Mouse (Mus musculus) CH12.LX (cell line): ENCODE data around the gene Lbx2. TPM values are rescaled to one million over a fixed set of nuclear protein-coding genes. Genes with fewer than 3 reads are reported as not detected.

ENCODE experiments used
- DNase-seq: peaks from one replicate; pipeline ENCODE4 v3.0.0-alpha.2; 2013; ENCODE audit errors: extremely low read depth
- H3K27ac ChIP-seq: 2 replicates; pipeline ENCODE4 v1.5.1; 2012; ENCODE audit warnings: low read depth, mild to moderate bottlenecking, control low read depth, moderate library complexity; ENCODE audit not compliant: insufficient read depth
- H3K27me3 ChIP-seq: replicated peaks from 2 replicates; pipeline ENCODE3; 2012; ENCODE audit warnings: inconsistent platforms
- H3K36me3 ChIP-seq, 2 experiments: replicated peaks in 1 of 2; 2 replicates each; pipeline versions ENCODE3 to v1.6.1; 2012; ENCODE audit warnings: inconsistent platforms in 1 of 2, low read length in 1 of 2, mild to moderate bottlenecking in 1 of 2, mixed read lengths in 1 of 2, moderate library complexity in 1 of 2; ENCODE audit not compliant: control insufficient read depth in 1 of 2, insufficient read depth in 1 of 2
- H3K4me1 ChIP-seq, 2 experiments: 2 replicates each; pipeline ENCODE4 v1.6.1; 2012; ENCODE audit warnings: inconsistent platforms in 1 of 2, moderate library complexity in 1 of 2; ENCODE audit not compliant: insufficient read depth in 2 of 2, control insufficient read depth in 1 of 2
- H3K4me2 ChIP-seq: 2 replicates; pipeline ENCODE4 v1.6.1; 2012; ENCODE audit warnings: low read depth, mild to moderate bottlenecking, control low read depth; ENCODE audit not compliant: poor library complexity, insufficient read depth, severe bottlenecking
- H3K4me3 ChIP-seq, 3 experiments: fragments of 150-350 bp in 1 of 3; sonication (generic) in 1 of 3; replicated peaks in 1 of 3; 2 replicates each; pipeline versions ENCODE3 to v1.5.1; 2011 to 2012; ENCODE audit warnings: low read depth in 2 of 3, low read length in 2 of 3, mild to moderate bottlenecking in 2 of 3, moderate library complexity in 2 of 3, control low read depth in 1 of 3, improper control_type of control experiment in 1 of 3, inconsistent platforms in 1 of 3, mixed read lengths in 1 of 3; ENCODE audit not compliant: poor library complexity in 1 of 3
- H3K79me2 ChIP-seq: replicated peaks from 2 replicates; pipeline ENCODE4 v1.6.1; 2012; ENCODE audit warnings: mild to moderate bottlenecking, moderate library complexity; ENCODE audit not compliant: control insufficient read depth, poor library complexity, insufficient read depth, severe bottlenecking; ENCODE audit errors: extremely low read depth
- H3K9ac ChIP-seq: 2 replicates; pipeline ENCODE4 v1.6.1; 2012; ENCODE audit warnings: low read depth, mild to moderate bottlenecking, control low read depth, moderate library complexity; ENCODE audit not compliant: insufficient read depth
- H3K9me3 ChIP-seq: replicated peaks from 2 replicates; pipeline ENCODE3; 2012; ENCODE audit warnings: low read length, inconsistent platforms, mixed read lengths
- BHLHE40 ChIP-seq: IDR thresholded peaks from 2 replicates; pipeline ENCODE4 v1.6.1; 2011; ENCODE audit warnings: mild to moderate bottlenecking, low read depth, low read length, improper control_type of control experiment
- CHD2 ChIP-seq: IDR thresholded peaks from 2 replicates; pipeline ENCODE4 v1.6.1; 2011; ENCODE audit warnings: low read length, improper control_type of control experiment
- E2F4 ChIP-seq: IDR thresholded peaks from 2 replicates; pipeline ENCODE4 v1.6.1; 2011; ENCODE audit warnings: low read depth, low read length, improper control_type of control experiment; ENCODE audit not compliant: insufficient replicate concordance
- ELF1 ChIP-seq: IDR thresholded peaks from 2 replicates; pipeline ENCODE4 v1.6.1; 2014; ENCODE audit warnings: low read depth, mild to moderate bottlenecking, inconsistent platforms, low read length, improper control_type of control experiment
- ETS1 ChIP-seq: conservative IDR thresholded peaks from 2 replicates; pipeline ENCODE4 v1.6.1; 2012; ENCODE audit warnings: low read depth, mild to moderate bottlenecking, inconsistent platforms, low read length, improper control_type of control experiment, moderate library complexity
- JUN ChIP-seq: IDR thresholded peaks from 2 replicates; pipeline ENCODE4 v1.6.1; 2011; ENCODE audit warnings: low read depth, mild to moderate bottlenecking, low read length, improper control_type of control experiment, moderate library complexity; ENCODE audit not compliant: insufficient read depth
- JUND ChIP-seq: conservative IDR thresholded peaks from 2 replicates; pipeline ENCODE4 v1.6.1; 2011; ENCODE audit warnings: low read depth, low read length, improper control_type of control experiment
- KAT2A ChIP-seq: IDR thresholded peaks from 2 replicates; pipeline ENCODE4 v1.6.1; 2012; ENCODE audit warnings: low read length, improper control_type of control experiment, inconsistent platforms; ENCODE audit not compliant: insufficient replicate concordance
- MAFK ChIP-seq: IDR thresholded peaks from 2 replicates; pipeline ENCODE4 v1.6.1; 2011; ENCODE audit warnings: low read length, improper control_type of control experiment; ENCODE audit not compliant: insufficient replicate concordance
- MXI1 ChIP-seq: IDR thresholded peaks from 2 replicates; pipeline ENCODE4 v1.6.1; 2011; ENCODE audit warnings: mild to moderate bottlenecking, low read depth, low read length, improper control_type of control experiment
- MYC ChIP-seq: IDR thresholded peaks from 2 replicates; pipeline ENCODE4 v1.6.1; 2011; ENCODE audit warnings: low read depth, mild to moderate bottlenecking, improper control_type of control experiment, low read length
- NELFE ChIP-seq: IDR thresholded peaks from 2 replicates; pipeline ENCODE4 v1.6.1; 2011; ENCODE audit warnings: low read depth, low read length, improper control_type of control experiment
- PAX5 ChIP-seq: IDR thresholded peaks from 2 replicates; pipeline ENCODE4 v1.6.1; 2012; ENCODE audit warnings: low read length, inconsistent platforms, mixed read lengths
- RAD21 ChIP-seq: IDR thresholded peaks from 2 replicates; pipeline ENCODE4 v1.6.1; 2011; ENCODE audit warnings: low read depth, mild to moderate bottlenecking, low read length, improper control_type of control experiment, moderate library complexity
- RCOR1 ChIP-seq: conservative IDR thresholded peaks from 2 replicates; pipeline ENCODE4 v1.6.1; 2012; ENCODE audit warnings: low read depth, mild to moderate bottlenecking, inconsistent platforms, low read length, improper control_type of control experiment
- SIN3A ChIP-seq: IDR thresholded peaks from 2 replicates; pipeline ENCODE4 v1.6.1; 2012; ENCODE audit warnings: low read length, improper control_type of control experiment, inconsistent platforms
- TBP ChIP-seq: conservative IDR thresholded peaks from 2 replicates; pipeline ENCODE4 v1.6.1; 2011; ENCODE audit warnings: low read depth, low read length, improper control_type of control experiment
- TCF12 ChIP-seq: IDR thresholded peaks from 2 replicates; pipeline ENCODE4 v1.6.1; 2014; ENCODE audit warnings: low read depth, mild to moderate bottlenecking, inconsistent platforms, low read length, improper control_type of control experiment
- UBTF ChIP-seq: IDR thresholded peaks from 2 replicates; pipeline ENCODE4 v1.6.1; 2012; ENCODE audit warnings: low read depth, mild to moderate bottlenecking, inconsistent platforms, low read length, improper control_type of control experiment, moderate library complexity
- USF2 ChIP-seq: conservative IDR thresholded peaks from 2 replicates; pipeline ENCODE4 v1.6.1; 2011; ENCODE audit warnings: low read depth, low read length, improper control_type of control experiment
- ZC3H11A ChIP-seq: IDR thresholded peaks from 2 replicates; pipeline ENCODE4 v1.6.1; 2012; ENCODE audit warnings: low read depth, mild to moderate bottlenecking, inconsistent platforms, low read length, improper control_type of control experiment
- ZNF384 ChIP-seq: IDR thresholded peaks from 2 replicates; pipeline ENCODE4 v1.6.1; 2012; ENCODE audit warnings: low read depth, low read length, improper control_type of control experiment, inconsistent platforms
- dilution Hi-C: fragments of 300-500 bp; cut with MboI; formaldehyde crosslinking; loops from 2 replicates; pipeline ENCODE4 v1.14.3; 2020; ENCODE audit warnings: low sequenced_read_pairs; ENCODE audit not compliant: extremely low pct_unique_long_range_greater_than_20kb, extremely low pct_ligation_motif_present
- in situ Hi-C: fragments of 300-500 bp; cut with MboI; formaldehyde crosslinking; loops from 3 replicates; pipeline ENCODE4 v1.14.3; 2019; ENCODE audit warnings: low sequenced_read_pairs, low pct_ligation_motif_present, low pct_unique_long_range_greater_than_20kb, mixed read lengths
- polyA plus RNA-seq: library from polyadenylated mRNA; unstranded; fragments of >175 nt; gene quantifications from 2 replicates; pipeline ENCODE4 v1.2.1, GENCODE M21; 2012; ENCODE audit warnings: low read depth; ENCODE audit not compliant: insufficient read length
- total RNA-seq, 2 experiments: library from RNA; depleted of rRNA; stranded (reverse); fragments of 300-350 nt in 1 of 2; fragments of >200 nt in 1 of 2; gene quantifications; 2 replicates each; pipeline ENCODE4 v1.2.3; 2012 to 2014

Lbx2 gene
- total and polyA plus RNA-seq, 3 experiments: 1.2 TPM; not detected in 2

GRCm38 (mm10) chr6:83115011-83115671 is 29.0 kb downstream of the Lbx2 start, which contains the start of gene Mogs (continued):
- TF ChIP-seq PAX5 (no peak), MYC (peak; percentile 44; the same call in 1 of the 2 replicates), RCOR1 (no peak), JUND (no peak), ELF1 (peak; percentile 98), E2F4 (no peak), TCF12 (peak; percentile 94), MAFK (no peak), BHLHE40 (peak; percentile 44; the same call in 1 of the 2 replicates), SIN3A (peak; percentile 91), NELFE (peak; percentile 98), RAD21 (peak; percentile 58), MXI1 (peak; percentile 89), TBP (peak; percentile 79), KAT2A (peak; percentile 65; the same call in 1 of the 2 replicates), ETS1 (peak; percentile 32; the same call in 1 of the 2 replicates), ZNF384 (no peak), JUN (no peak), USF2 (no peak), UBTF (no peak)

DNA sequence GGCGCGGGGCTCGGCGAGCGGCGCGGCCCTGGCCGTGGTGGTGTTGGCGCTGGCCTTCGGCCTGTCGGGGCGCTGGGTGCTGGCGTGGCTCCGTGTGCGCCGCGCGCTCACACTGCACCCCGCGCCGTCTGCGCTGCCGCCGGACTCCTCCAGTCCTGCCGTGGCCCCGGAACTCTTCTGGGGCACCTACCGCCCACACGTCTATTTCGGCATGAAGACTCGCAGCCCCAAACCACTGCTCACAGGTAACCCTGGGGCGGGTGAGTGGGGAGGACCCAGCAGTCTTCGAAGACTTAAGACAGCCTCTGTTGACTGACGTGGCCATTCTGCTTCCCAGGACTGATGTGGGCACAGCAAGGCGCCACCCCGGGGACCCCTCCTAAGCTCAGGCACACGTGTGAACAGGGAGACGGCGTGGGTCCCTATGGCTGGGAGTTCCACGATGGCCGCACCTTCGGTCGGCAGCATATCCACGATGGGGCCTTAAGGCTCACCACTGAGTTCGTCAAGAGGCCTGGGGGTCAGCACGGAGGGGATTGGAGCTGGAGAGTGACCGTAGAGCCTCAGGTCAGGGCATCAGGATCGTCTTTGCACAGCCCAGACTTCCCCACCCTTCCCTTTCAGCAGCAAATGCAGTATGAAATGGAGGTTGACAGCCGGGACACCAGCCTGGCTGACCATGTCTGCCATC is 29.7 kb downstream of the Lbx2 start:
- peaks cover 18 to 43% of the 10 kb centered on the region in 2 experiments for H3K36me3 ChIP-seq
- dilution Hi-C loops: no loop called here
- H3K27ac ChIP-seq: 0 out of 2 replicates have a peak overlapping the region, but pooled peaks have one; percentile 17
- H3K9ac ChIP-seq: peak overlapping the region; percentile 82
- H3K4me1 ChIP-seq: peaks cover 30 to 74% of the 10 kb centered on the region in 2 experiments
- in situ Hi-C loops: loop anchor here (5.0 kb wide), 1 partner anchor 41 kb away; the partner anchor contains the start of genes 1700003E16Rik and Wdr54
- no peaks in the 10 kb centered on the region for H3K9me3 ChIP-seq
- no peaks in the 10 kb centered on the region for H3K27me3 ChIP-seq
- peak overlapping the region; percentile 80 to 94 (median 83) for H3K4me3 ChIP-seq
- H3K79me2 ChIP-seq: peaks cover 24% of the 10 kb centered on the region
- peak overlapping the region; percentile 75 for H3K4me2 ChIP-seq
- DNase-seq: no peak
- peak; percentile 13; the same call in 1 of the 2 replicates for TF ChIP-seq MXI1
- no peak for TF ChIP-seq CHD2
- TF ChIP-seq ZC3H11A: no peak
